Mouse (Mus musculus) forebrain, embryonic 15.5 days (tissue): Measurements from ENCODE around the gene Apopt1. TPM values are rescaled to one million over a fixed set of nuclear protein-coding genes. Genes with fewer than 3 reads are reported as not detected.

ENCODE experiments used
- ATAC-seq: fragments of 200-750 bp; cut with Nextera tagmentation; replicated peaks from 2 replicates; pipeline ENCODE4 v1.8.0; 2017; ENCODE audit warnings: mild to moderate bottlenecking, moderate TSS enrichment, moderate library complexity
- H3K27ac ChIP-seq: fragments of 300-500 bp; sonication (generic); replicated peaks from 2 replicates; pipeline ENCODE4 v1.5.1; 2015; ENCODE audit warnings: mild to moderate bottlenecking, inconsistent platforms
- H3K27me3 ChIP-seq: fragments of 300-500 bp; sonication (generic); 2 replicates; pipeline ENCODE4 v1.6.1; 2015; ENCODE audit warnings: inconsistent platforms
- H3K36me3 ChIP-seq: fragments of 300-500 bp; sonication (generic); 2 replicates; pipeline ENCODE4 v1.6.1; 2015; ENCODE audit warnings: mild to moderate bottlenecking, inconsistent platforms
- H3K4me1 ChIP-seq: fragments of 300-500 bp; sonication (generic); 2 replicates; pipeline ENCODE4 v1.6.1; 2015; ENCODE audit warnings: inconsistent platforms
- H3K4me2 ChIP-seq: fragments of 300-500 bp; sonication (generic); replicated peaks from 2 replicates; pipeline ENCODE4 v1.6.1; 2015; ENCODE audit warnings: mild to moderate bottlenecking, inconsistent platforms
- H3K4me3 ChIP-seq: fragments of 300-500 bp; sonication (generic); 2 replicates; pipeline ENCODE4 v1.5.1; 2015; ENCODE audit warnings: mild to moderate bottlenecking, inconsistent platforms
- H3K9ac ChIP-seq: fragments of 300-500 bp; sonication (generic); replicated peaks from 2 replicates; pipeline ENCODE4 v1.6.1; 2015; ENCODE audit warnings: mild to moderate bottlenecking, inconsistent platforms
- H3K9me3 ChIP-seq: fragments of 300-500 bp; sonication (generic); 2 replicates; pipeline ENCODE4 v1.6.1; 2016; ENCODE audit warnings: inconsistent platforms
- WGBS: fragments of 180-500 bp; shearing (Covaris S2); methylation state at CpG from one replicate; pipeline ENCODE4 v1.1.7; 2015; ENCODE audit warnings: mixed read lengths; 5-methylcytosine and 5-hydroxymethylcytosine counted together
- polyA plus RNA-seq: library from polyadenylated mRNA; unstranded; fragments of >200 nt; fragmentation: Nextera tagmentation; extraction: Ambion mirVana; gene quantifications from 2 replicates; pipeline ENCODE4 v1.2.1, GENCODE M21; 2015

The Apopt1 gene
- polyA plus RNA-seq, 1 experiment from 2014 or later: 48.2 TPM

DNA sequence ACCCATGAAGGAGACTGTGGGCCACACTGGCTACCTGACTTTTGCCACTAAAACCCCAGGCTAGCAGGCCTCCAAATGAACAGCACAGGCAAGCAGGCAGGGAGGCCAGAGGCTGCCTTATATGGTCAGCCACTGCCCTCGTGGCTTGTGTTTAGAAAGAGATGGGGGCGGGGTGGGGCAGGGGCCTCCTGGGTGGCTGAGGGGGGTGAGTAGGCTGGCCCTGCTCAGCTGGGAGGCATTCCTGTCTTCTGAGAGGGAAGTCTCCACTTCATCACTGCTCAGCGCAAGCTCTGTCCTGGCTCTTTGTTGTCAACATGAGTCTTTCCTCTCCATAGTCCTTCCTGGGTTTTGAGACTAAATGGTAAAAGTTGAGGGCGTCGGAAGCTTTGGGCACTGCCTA, 30.3 kb upstream of the Apopt1 start:
- Histone ChIP-seq H3K9ac (no peak overlapping the region), H3K36me3 (0 out of 2 replicates have a peak, but pooled peaks cover 3% of the 10 kb centered on the region), H3K9me3 (no peaks in the 10 kb centered on the region), H3K27ac (no peak overlapping the region), H3K4me3 (no peak overlapping the region), H3K4me1 (peaks cover 29% of the 10 kb centered on the region), H3K27me3 (no peaks in the 10 kb centered on the region), H3K4me2 (no peak overlapping the region)
- WGBS: 70% methylated on average over 5 of the region's 5 CpGs
- ATAC-seq: no peak

DNA sequence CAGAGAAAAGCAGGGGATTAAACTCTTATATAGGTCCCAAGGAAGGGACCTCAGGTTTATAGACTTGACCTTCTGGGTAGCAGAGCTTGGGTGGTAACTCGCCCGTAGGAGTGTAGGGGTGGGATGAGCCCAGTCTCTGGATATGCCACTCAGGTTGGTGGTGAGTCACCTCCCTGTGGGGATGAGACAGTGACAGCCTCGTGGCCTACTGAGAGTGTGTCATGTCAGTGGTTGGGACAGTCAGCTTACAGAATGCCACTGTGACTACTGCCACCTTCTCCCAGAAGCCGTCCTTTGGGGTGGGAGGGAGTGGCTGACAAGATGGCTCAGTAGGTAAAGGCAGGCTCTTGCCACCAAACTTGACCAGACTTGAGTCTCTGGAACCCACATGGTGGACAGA, 26.7 kb upstream of the Apopt1 start:
- no peak overlapping the region for H3K9ac ChIP-seq
- 0 out of 2 replicates have a peak, but pooled peaks cover 3% of the 10 kb centered on the region for H3K36me3 ChIP-seq
- no peak overlapping the region for H3K4me2 ChIP-seq
- H3K27me3 ChIP-seq: no peaks in the 10 kb centered on the region
- WGBS: 93% methylated on average over 4 of the region's 4 CpGs
- H3K4me3 ChIP-seq: no peak overlapping the region
- H3K9me3 ChIP-seq: no peaks in the 10 kb centered on the region
- ATAC-seq: no peak
- H3K27ac ChIP-seq: peak overlapping the region; percentile 85
- peaks cover 24% of the 10 kb centered on the region for H3K4me1 ChIP-seq

DNA sequence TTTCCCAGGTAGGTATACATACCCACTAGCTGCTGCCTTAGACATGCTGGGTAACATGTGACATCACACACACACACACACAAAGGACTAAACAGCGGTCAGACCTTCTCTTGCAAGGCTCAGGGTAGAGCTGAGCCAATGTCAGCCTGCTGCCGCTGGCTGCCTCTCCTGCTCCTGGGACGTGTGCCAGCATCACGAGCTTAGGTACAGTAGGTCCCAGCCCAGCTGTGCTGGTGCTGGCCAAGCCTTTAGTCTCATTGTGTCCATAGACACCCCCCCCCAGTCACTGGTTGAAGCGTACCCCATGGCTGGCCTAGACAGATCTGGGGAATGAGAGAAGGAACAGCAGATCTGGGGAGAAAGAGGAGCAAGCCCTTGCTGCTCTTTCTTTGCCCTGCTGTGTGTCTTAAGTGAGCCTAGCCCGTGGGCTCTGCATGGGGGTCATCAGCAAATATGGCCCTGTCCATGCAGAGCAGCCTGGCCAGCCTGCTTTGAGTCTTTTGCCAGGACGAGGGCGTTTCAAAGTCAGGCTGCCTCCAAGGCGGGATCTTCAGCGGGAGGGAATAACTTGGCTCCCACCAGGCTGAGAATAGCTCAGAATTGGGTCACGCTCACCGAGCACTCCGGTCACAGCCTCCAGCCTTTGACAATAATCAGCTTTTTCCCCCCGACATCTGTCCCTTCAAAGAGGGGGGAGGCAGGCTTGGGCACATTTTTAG, 25.6 kb upstream of the Apopt1 start:
- peak; percentile 73 for ATAC-seq
- Histone ChIP-seq H3K4me3 (no peak overlapping the region), H3K4me1 (peaks cover 35% of the 10 kb centered on the region), H3K27me3 (no peaks in the 10 kb centered on the region), H3K27ac (peak overlapping the region; percentile 85), H3K36me3 (0 out of 2 replicates have a peak, but pooled peaks cover 3% of the 10 kb centered on the region), H3K9ac (0 out of 2 replicates have a peak overlapping the region, but pooled peaks have one; percentile 5), H3K9me3 (no peaks in the 10 kb centered on the region), H3K4me2 (no peak overlapping the region)
- WGBS: 4% methylated on average over 14 of the region's 14 CpGs

DNA sequence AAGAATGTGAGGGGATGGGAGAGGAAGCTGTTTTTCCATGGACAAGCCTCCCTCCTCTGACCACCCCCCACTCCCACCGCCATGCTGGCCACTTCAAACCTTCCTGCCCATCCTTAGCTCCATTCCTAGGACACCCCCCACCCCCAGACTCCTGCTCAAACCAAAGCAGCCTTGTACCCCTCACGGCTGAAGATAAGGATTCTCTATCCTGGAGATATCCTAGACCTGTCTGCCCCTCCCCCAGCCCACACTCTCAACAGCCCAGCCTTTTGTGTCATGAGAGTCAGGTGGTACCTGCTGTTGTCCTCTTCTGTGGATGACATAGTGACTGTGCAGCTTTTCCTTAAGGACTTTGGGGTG, 25.0 kb upstream of the Apopt1 start:
- Histone ChIP-seq H3K4me2 (no peak overlapping the region), H3K9me3 (no peaks in the 10 kb centered on the region)
- WGBS: 33% methylated on average over 2 of the region's 2 CpGs

DNA sequence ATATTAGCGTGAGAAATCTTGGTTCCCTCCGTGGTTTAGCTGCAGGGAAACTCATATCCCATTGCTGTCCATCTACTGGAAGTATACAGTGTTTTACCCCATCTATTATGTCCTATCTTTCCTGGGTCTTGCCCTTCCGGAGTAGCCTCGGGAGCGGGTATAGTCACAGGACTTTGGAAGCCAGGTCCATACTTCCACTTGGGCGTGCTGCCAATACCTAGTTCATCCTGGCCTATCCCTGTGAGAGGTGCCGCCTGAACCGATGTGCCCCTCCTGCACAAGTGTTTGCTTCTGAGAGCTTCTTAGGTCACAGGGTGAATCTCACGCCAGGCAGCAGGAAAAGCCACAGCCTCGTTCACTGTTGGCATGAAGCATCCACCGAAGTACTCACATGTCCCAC, 23.6 kb upstream of the Apopt1 start:
- ATAC-seq: no peak
- Histone ChIP-seq H3K36me3 (0 out of 2 replicates have a peak, but pooled peaks cover under 1% of the 10 kb centered on the region), H3K27ac (no peak overlapping the region), H3K9ac (no peak overlapping the region), H3K27me3 (no peaks in the 10 kb centered on the region), H3K4me1 (peaks cover 54% of the 10 kb centered on the region), H3K4me3 (no peak overlapping the region), H3K9me3 (no peaks in the 10 kb centered on the region), H3K4me2 (no peak overlapping the region)
- whole genome bisulfite sequencing: 80% methylated on average over 11 of the region's 11 CpGs

More for the DNA sequence above, 25.0 kb upstream of the Apopt1 start:
- Histone ChIP-seq H3K4me1 (peaks cover 40% of the 10 kb centered on the region), H3K27me3 (no peaks in the 10 kb centered on the region), H3K36me3 (0 out of 2 replicates have a peak, but pooled peaks cover 3% of the 10 kb centered on the region), H3K27ac (peak overlapping the region; percentile 85), H3K9ac (no peak overlapping the region), H3K4me3 (no peak overlapping the region)
- ATAC-seq: no peak

DNA sequence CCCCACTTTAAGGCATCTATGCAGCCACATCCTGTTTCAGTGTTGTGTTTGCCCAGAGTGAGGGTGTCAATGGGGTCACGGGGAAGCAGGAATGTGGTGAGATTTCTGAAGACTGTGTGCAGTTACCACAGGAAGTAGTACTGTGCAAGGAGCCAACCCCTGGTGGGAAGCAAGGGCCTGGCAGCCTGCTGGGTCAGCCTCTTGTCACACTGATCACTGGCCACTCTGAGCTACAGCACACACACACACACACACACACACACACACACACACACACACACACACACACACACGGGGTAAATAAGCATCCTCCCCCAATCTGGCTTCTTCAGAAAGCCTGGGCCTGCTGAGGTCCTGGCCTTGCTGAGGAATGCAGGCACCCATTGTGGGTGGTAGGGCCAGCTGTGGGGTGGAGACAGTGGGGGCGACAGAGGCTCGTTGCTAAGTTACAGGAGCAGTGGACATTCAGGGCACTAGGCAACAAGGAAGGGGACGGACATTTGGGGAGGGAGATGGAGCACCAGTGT, 21.7 kb upstream of the Apopt1 start:
- ATAC-seq: no peak
- H3K9ac ChIP-seq: no peak overlapping the region
- H3K4me2 ChIP-seq: no peak overlapping the region

DNA sequence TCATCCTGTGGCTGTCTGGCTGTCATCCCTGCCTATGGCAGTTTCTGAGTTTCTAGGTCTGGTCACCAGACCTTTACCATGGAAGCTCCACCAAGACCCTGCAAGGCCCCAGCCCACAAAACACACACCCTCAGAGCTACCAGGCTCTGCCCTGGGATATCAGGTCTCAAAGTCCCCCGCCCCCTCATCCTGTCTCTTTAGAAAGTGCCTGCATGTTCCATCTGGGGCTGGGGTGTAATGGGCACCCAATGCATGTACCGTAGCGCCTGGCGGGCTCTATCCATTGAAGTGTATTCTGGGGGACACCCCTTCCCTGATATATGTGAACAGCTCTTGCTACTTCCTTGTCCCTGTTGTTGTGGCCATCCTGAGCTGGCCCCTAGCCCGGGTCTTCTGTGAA, 20.2 kb upstream of the Apopt1 start:
- H3K4me3 ChIP-seq: no peak overlapping the region
- peak overlapping the region; percentile 82 for H3K27ac ChIP-seq
- no peaks in the 10 kb centered on the region for H3K27me3 ChIP-seq
- no peak overlapping the region for H3K4me2 ChIP-seq
- H3K4me1 ChIP-seq: peaks cover 57% of the 10 kb centered on the region
- H3K9me3 ChIP-seq: no peaks in the 10 kb centered on the region
- H3K36me3 ChIP-seq: no peaks in the 10 kb centered on the region
- 58% methylated on average over 5 of the region's 5 CpGs for WGBS
- H3K9ac ChIP-seq: no peak overlapping the region
- no peak for ATAC-seq

More for the DNA sequence above, 21.7 kb upstream of the Apopt1 start:
- Histone ChIP-seq H3K4me1 (peaks cover 72% of the 10 kb centered on the region), H3K27ac (peak overlapping the region; percentile 82), H3K36me3 (no peaks in the 10 kb centered on the region), H3K4me3 (no peak overlapping the region), H3K9me3 (no peaks in the 10 kb centered on the region), H3K27me3 (no peaks in the 10 kb centered on the region)
- WGBS: 11% methylated on average over 5 of the region's 5 CpGs

DNA sequence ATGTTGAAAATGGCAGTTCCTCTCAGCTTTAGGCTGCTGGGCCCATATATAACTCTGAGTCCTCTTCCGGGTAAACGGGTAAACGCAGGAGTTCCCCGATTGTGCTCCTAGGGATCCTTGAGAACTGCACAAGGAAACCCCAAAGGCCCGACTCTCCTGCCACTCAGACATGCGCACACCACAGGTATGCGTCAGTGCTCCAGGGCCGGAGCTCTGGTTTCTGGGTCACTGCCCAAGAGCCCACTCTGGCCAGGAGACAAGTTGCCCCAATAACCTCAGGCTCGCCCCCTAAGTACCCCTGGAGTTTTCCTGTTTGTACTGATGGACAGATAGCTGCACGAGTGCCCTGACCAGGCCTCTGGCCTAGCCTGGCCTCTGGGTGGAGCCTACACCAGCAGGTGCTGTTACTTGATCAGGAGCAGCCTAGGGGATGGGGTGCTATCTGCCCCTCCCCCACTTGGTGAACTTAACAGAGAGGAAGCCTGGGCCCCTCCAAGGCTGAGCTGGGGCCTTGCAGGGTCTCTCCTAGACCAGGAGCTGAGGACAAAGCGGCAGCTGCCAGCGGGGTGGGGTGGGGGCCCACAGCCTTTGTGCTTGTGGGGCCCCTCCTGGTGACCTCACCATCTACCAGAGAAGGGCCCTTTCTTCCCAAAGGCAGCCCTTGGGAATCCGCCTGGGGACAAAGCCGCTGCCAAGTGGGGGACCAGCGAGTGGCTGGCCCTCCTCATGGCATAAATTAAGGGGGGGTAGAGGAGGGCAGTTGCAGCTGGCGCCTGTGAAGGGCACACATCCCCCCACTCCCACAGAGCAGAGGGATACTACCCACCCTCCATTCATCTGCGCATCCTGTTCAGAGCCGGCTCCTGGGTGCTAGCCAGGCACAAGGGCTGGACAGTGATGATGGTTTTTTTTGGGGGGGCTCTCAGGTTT, 19.5 kb upstream of the Apopt1 start:
- H3K4me2 ChIP-seq: peak overlapping the region; percentile 22
- peaks cover 54% of the 10 kb centered on the region for H3K4me1 ChIP-seq
- H3K9me3 ChIP-seq: no peaks in the 10 kb centered on the region
- H3K36me3 ChIP-seq: no peaks in the 10 kb centered on the region
- peak; percentile 89 for ATAC-seq
- H3K4me3 ChIP-seq: no peak overlapping the region
- peak overlapping the region; percentile 82 for H3K27ac ChIP-seq
- 4% methylated on average over 18 of the region's 18 CpGs for WGBS
- H3K9ac ChIP-seq: peak overlapping the region; percentile 1; the same call in 1 of the 2 replicates
- no peaks in the 10 kb centered on the region for H3K27me3 ChIP-seq

DNA sequence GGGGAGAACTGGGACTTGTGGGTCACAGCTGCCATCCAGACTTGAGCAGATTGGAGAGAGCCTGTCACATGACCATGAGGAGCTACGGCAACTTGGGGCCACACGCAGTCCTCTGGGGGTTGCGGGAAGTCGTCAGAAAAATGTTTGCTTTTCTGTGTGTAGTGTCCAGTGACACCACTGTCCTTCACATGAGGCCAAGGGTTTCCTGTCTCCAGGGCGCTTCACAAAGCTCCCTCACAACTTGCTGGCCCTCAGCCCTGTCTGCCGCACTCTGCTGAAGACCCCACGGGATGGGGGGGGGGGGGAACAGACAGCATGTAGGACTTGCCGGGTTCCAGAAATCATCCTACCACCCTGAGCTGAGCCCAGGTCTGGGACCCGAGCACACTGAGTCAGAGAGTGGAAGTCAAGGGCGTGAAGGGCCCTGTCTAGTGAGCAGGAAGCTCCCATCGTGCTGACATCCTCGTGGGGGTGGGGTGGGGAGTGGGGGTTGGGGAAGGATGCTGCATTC, 18.7 kb upstream of the Apopt1 start:
- Histone ChIP-seq H3K36me3 (no peaks in the 10 kb centered on the region), H3K4me1 (peaks cover 54% of the 10 kb centered on the region)

DNA sequence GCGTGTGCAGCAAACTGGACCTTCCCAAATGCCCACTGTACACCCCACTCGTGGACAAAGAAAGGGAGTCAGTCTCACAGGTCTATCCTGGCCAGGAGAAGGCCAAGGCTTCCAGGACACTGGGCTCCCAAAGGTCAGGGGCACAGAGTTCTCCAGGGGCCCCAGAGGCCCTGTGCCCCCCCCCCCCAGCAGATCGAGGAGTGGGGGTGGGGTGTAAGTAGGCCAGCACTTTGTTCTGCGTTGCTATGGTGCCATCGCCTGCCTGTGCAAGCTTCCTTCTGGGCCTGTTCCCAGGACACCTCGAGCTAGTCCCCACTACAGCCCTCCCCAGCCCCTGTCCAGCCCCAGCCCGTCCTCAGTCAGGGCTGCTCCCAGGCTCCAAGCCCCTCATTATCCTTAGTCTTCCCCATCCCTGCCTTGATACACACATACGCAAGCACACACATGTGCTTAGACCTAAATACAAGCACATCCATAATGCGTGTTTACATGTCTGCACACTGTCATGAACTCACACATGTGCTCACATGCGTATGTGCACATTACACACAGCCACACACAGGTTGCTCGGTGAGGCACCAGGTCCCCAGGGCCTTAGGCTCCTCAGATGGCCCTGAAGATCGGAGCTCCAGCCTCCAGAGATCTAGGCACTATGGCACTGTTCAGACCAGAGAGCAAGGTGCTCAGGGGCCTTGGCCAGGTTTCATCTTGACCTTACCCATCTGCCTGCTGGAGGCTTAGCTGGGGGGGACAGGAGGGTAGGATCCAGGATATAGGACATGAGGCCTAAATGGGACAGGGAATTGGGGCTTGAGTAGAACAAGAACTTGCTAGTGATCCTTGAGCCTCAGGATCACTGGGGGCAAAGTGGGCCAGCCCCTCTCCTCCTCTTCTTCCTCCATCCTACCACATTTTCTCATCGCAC, 17.9 kb upstream of the Apopt1 start:
- no peak overlapping the region for H3K4me3 ChIP-seq
- peak overlapping the region; percentile 1; the same call in 1 of the 2 replicates for H3K9ac ChIP-seq
- peaks cover 54% of the 10 kb centered on the region for H3K4me1 ChIP-seq
- peak; percentile 42 for ATAC-seq
- H3K36me3 ChIP-seq: no peaks in the 10 kb centered on the region
- H3K4me2 ChIP-seq: no peak overlapping the region; the same call in 1 of the 2 replicates
- peak overlapping the region; percentile 82 for H3K27ac ChIP-seq
- no peaks in the 10 kb centered on the region for H3K27me3 ChIP-seq
- H3K9me3 ChIP-seq: no peaks in the 10 kb centered on the region
- 27% methylated on average over 13 of the region's 13 CpGs for WGBS

More for the DNA sequence above, 18.7 kb upstream of the Apopt1 start:
- Histone ChIP-seq H3K4me3 (no peak overlapping the region), H3K27me3 (no peaks in the 10 kb centered on the region), H3K9me3 (no peaks in the 10 kb centered on the region), H3K4me2 (peak overlapping the region; percentile 22), H3K27ac (peak overlapping the region; percentile 82), H3K9ac (peak overlapping the region; percentile 1; the same call in 1 of the 2 replicates)
- ATAC-seq: peak; percentile 26
- under 1% methylated on average over 12 of the region's 12 CpGs for WGBS

DNA sequence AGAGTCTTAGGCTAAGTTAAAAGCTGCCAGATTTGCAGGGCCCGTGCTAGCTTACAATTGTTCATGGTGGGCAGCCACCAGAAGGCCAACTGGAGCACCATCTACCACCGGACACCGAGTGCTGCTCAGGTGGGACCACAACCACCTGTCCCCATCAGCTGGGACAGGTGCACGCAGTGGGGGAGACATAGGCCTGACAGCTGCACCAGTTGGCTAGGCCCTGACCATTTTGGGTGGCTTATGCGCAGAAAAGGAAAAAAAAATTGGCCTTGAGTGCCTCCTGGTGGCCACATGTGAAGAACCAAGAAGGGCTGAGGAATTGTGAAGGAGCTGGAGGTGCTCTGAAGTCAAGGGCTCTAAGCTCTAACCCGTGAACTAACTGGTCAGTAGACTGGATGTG, 16.8 kb upstream of the Apopt1 start:
- H3K9me3 ChIP-seq: no peaks in the 10 kb centered on the region
- no peaks in the 10 kb centered on the region for H3K27me3 ChIP-seq
- no peak overlapping the region for H3K4me3 ChIP-seq
- WGBS: 17% methylated on average over 6 of the region's 6 CpGs
- H3K36me3 ChIP-seq: no peaks in the 10 kb centered on the region
- H3K4me2 ChIP-seq: no peak overlapping the region
- H3K27ac ChIP-seq: peak overlapping the region; percentile 82
- no peak overlapping the region for H3K9ac ChIP-seq
- no peak for ATAC-seq
- H3K4me1 ChIP-seq: peaks cover 49% of the 10 kb centered on the region
